Mouse (Mus musculus): Measurements from ENCODE around the gene Krtap21-1.

Krtap21-1 gene

DNA sequence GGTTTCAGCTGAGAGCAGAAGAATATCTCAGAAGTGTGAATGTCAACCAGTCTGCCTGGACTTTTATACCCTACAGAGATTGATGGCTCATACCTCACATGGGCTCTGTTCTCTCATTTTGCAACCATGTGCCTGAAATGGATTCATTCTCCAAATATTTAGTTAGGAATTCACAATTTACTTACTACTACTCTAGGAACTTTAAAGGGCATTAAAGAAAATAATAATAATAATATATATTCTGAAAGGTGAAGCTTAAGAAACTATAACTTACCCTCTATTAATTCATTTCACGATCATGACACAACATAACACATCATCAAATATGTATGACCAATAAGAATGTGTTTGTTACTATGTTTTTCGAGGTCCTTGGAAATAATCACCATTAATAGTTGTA, at the start of gene Krtap21-1:
Gene Krtap21-1, minus strand, starts transcription at position 101 of the 400 bp plus-strand sequence.
- no peak for DNase-seq (ENCODE audit: low spot score in 2 of 2)

DNA sequence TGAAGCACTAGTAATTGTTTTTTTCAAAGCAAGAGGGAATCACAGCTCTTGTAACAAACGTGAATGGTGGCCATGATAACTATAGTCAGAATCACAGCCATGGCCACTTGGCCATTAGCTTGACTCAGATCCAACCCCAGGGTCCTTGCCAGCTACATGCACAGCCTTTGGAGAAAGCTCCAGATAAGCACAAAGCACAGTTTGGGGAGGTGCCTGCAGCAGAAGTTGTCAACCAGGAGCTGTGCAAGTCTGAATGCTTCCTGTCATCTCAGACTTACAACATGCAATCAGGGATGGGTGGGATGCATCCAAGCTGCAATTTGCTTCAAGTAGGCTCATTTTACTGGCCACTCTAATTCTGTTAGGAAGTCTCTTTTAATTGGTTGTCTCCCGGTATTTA, 25.9 kb upstream of the Krtap21-1 start:
- no peak for DNase-seq (ENCODE audit: low spot score in 2 of 2)

DNA sequence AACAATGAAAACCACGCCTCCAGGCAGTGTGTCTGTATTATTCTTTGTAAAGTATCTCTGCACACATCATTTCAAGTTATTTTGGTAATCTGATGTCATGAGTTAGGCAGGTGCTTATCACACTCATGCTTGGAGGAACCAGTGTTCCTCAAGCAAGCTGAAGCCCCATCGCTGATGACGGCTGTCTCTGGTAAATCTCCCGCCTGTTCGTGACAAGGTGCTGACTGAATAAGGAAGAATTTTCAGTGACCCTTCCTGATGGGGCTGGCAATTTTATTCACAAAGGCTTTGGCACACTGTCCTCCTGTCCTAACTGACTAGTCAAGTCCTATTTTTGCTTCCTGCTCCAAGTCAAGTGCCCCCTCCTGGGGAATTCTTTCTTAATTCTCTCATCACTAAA, 21.6 kb upstream of the Krtap21-1 start:
- DNase-seq (ENCODE audit: low spot score in 2 of 2), result no peak

DNA sequence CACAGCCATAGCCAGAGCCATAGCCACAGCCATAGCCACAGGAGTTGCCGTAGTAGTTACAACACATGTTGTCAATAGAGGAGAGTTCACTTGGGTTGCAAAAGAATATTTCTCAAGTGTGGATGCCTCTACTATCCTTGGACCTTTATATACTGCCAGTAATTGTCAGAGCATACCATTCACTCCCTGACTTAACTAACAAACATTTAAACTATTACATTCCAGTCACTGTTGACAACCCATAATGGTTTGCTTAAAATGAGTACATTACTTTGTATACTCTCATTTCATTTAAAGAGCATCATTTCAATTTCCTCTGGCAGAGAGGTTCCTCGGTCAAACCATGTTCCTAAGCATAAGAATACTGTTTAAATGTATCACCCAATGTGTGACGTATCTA, 16.3 kb upstream of the Krtap21-1 start, which contains the start of gene Krtap6-2:
Gene Krtap6-2, minus strand, starts transcription at position 101 of the 400 bp plus-strand sequence.
- DNase-seq (ENCODE audit: low spot score in 2 of 2), result no peak

DNA sequence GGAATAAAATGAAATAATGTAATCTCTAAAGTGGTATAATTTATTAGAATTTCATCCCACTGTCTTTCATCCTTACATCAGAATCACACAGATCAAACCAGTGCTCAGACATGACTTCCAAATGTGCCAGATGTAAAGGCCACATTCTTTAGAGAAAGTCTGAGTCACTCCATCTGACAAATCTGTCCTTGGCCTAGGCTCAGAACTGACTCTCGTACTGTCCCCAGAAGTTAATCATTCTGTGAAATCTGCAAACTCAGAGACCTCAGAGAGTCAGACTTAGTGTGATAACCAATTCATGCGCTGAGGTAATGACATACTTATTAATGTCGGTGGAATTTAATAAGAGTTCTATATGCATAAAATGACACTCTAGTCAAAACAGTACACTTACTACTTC, 12.6 kb upstream of the Krtap21-1 start:
- no peak for DNase-seq (ENCODE audit: low spot score in 2 of 2)

DNA sequence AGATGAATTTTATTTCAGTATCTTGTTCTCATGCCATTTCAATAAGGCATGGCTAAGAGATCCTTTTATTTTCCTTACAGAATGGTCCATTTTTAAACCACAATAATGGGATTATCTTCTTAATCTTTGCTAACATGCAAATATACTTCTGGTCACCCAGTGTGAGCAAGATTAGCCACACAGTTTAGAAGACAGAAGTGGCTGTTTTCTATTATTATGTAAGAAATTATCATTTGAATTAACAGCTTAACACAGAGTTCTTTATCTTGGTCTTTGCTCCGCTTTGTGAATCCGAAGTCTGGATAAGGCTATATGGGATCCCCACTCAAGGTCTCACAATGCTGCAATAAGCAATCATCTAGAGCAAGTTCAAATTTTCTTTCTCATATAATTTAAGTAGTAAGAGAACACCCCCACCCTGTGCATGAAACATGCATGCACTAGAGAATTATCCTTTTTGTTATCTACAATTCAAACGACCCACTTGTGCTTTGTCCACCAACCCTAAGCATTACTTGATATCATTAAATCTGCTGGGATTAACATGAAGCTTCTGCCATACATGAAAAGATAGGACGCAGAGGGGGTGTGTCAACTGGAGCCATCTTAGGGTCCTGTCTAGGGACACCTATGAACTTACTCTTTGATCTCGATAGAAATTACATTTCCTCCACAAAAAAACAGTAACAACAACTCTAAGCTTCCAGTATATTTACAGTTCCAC, 6.8 kb upstream of the Krtap21-1 start:
- DNase-seq (ENCODE audit: low spot score in 2 of 2), result no peak

DNA sequence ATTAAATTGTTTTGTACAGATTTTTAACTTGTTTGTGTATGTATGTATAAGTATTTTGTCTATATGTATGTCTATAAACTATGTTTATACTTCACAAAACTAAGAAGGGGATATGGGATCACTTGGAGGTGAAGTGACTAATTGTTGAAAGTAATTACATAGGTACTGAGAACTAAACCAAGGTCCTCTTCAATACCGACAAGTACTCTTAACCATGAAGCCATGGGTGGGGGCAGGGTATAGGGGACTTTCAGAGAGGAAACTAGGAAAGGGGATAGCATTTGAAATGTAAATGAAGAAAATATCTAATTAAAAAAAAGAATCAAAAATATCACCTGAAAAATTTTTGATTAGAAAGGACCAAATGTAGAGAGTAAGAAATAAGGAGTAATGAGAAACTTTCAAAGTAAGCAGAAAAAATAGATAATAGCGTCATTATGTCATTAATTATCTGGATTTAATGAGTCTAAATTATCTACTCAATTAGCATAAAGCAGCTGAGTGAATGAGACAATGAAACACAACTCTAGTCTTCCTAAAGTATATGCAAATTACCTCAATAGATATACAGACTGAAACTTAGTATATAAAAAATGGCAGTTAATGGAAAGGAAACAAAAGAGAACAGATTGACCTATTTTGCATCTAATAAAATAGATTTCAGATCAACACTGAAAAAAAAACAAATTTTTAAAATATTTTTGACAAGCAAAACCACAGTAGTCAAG, 30.8 kb downstream of the Krtap21-1 start:
- DNase-seq (ENCODE audit: low spot score in 2 of 2), result no peak

All from urinary bladder, postnatal 36 days (tissue).